Mouse (Mus musculus) liver, postnatal 0 days (tissue): ENCODE results near the gene Kif9.

Experiments used
- CTCF ChIP-seq: sonication (generic); IDR thresholded peaks from 2 replicates; pipeline ENCODE4 v1.5.1; 2016; ENCODE audit warnings: antibody characterized with exemption, low read depth
- EP300 ChIP-seq: IDR thresholded peaks from 2 replicates; pipeline ENCODE4 v1.6.1; 2016; ENCODE audit warnings: antibody characterized with exemption, low read depth, mild to moderate bottlenecking

GRCm38 (mm10) chr9:110431241-110431640 lies 45.5 kb upstream of the Kif9 start:
- no peak for TF ChIP-seq CTCF
- no peak for TF ChIP-seq EP300
